Mouse (Mus musculus) stomach, postnatal 0 days (tissue): Measurements from ENCODE around the gene Akr7a5.

Source experiments
- CTCF ChIP-seq: IDR thresholded peaks from 2 replicates; pipeline ENCODE4 v1.5.1; 2016; ENCODE audit warnings: antibody characterized with exemption, low read depth, mild to moderate bottlenecking, moderate library complexity
- EP300 ChIP-seq: optimal IDR thresholded peaks from 2 replicates; pipeline ENCODE3; 2016; ENCODE audit warnings: antibody characterized with exemption

- no peak; the same call in 1 of the 2 replicates for TF ChIP-seq CTCF
- TF ChIP-seq EP300: no peak
Observed at GRCm38 (mm10) chr4:139310899-139311701, 556 bp downstream of the Akr7a5 start.
